Mouse (Mus musculus): ENCODE measurements around the gene Hnrnpul2.
A peak's percentile ranks its signal among the peaks of the same experiment; 100 is the strongest.
"Not testable (repeated sequence)": the region's sequence is repeated elsewhere in the genome, so short reads cannot be mapped to it uniquely, and the experiment has no call there.

The Hnrnpul2 gene

DNA sequence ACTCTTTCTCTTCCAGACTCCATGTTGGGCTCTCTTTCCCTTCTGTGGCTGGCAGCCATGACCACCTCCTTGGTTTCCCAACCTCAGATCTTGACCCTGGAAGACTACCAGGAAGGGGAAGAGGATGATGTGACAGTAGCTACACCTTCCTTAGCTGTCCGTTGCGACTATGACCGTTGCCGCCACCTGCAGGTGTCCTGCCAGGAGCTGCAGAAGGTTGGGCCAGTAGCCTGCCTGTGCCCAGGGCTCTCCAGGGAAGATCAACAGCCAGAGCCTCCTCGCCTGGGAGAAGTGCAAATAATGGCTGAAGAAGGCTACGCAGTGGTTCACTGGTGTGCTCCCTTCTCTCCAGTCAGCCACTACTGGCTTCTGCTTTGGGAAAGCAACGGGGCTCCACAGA is 31.8 kb downstream of the Hnrnpul2 start:
- no peak for DNase-seq (ENCODE audit: low spot score in 2 of 2)

DNA sequence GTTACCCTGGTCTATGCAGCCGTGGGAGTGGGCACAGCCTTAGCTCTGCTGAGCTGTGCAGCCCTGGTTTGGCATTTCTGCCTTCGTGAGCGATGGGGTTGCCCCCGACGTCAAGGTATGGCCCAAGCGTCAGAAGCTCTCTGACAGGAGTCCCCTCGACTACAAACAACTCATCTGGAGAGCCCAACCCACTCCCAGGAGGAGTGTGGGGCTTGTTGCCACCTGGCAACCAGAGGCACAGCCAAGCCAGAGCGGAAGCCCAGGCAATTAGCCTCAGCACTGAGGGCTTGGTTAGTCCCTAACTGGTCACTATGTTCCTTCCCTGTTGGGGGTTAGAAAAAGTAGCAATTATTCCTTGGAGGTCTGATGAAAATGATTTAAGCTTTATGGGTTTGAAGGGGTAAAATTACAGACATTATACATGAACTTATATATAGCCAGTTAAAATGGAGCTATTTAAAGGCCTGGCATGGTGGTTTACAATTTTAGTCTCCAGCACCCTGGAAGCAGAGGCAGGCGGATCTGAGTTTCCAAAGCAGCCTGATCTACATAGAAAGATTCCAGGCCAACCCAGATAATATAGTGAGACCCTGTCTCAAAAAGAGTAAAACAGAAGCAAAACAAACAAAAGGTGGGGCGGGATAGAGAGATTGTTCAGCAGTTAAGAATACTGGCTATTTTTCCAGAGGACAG is 32.6 kb downstream of the Hnrnpul2 start:
- DNase-seq (ENCODE audit: low spot score in 2 of 2): no peak

DNA sequence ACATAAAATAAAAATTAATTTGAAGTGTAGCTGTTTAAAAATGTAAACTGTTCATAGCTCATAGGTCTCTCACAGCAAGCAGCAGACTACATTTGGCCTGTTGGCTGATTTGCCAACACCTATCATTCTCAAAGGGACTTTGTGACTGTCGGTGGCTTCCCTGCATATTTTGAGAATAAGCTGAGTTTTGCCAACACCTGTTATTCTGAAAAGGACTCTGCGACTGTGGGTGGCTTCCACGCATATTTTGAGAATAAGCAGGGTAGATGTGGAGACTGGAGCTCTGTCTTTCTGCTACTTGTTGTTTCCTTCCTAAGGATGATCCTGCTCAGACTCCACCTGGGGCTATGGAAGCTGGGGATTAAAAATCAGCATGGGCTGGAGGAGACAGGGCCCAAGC is 33.3 kb downstream of the Hnrnpul2 start:
- DNase-seq (ENCODE audit: low spot score in 2 of 2): no peak

DNA sequence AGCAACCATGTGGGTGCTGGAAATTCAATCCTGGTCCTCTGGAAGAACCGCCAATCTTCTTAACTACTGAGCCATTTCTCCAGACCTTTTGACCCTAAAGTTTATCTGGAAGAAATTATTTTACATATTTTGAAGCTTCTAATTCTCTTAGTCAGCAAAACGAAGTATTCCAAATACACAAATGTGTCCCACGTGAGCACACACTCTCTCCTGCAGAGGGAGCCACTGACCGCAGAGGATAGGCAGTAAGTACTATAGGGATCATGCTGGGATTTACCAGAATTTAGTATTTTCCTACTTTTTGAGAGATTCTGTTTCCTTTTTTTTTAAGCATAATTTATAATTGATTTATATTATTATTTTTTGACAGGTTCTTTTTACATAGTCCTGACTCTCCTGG is 37.9 kb downstream of the Hnrnpul2 start:
- DNase-seq (ENCODE audit: low spot score in 2 of 2): no peak

DNA sequence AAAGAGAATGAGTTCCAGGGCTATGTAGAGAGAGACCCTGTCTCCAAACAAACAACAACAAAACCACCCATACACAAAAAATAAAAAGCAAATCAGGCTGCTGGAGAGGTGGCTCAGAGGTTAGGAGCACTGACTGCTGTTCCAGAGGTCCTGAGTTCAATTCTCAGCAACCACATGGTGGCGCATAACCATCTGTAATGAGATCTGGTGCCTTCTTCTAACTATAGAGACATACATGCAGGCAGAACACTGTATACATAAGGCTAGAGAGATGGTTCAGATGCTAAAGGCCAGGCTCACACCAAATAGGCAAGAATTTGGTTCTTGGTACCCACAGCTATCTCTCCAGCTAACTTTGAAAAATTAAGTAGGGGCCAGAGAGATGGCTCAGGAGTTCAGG is 39.2 kb downstream of the Hnrnpul2 start:
- no peak for DNase-seq (ENCODE audit: low spot score in 2 of 2)

DNA sequence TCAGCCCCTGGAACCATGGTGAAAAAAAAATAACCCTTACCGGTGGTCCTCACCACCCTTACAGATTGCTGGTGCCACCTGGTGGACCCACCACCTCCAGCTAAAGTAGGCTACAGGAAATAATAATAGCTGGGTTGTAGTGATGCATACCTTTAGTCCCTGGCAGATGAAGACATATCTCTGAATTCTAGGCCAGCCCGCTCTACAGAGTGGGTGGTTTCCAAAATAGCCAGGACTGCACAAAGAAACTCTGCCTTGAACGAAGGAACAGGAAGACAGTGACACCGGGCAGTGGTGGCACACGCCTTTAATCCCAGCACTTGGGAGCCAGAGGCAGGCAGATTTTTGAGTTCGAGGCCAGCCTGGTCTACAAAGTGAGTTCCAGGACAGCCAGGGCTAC is 44.5 kb downstream of the Hnrnpul2 start:
- DNase-seq (ENCODE audit: low spot score in 2 of 2): no peak

DNA sequence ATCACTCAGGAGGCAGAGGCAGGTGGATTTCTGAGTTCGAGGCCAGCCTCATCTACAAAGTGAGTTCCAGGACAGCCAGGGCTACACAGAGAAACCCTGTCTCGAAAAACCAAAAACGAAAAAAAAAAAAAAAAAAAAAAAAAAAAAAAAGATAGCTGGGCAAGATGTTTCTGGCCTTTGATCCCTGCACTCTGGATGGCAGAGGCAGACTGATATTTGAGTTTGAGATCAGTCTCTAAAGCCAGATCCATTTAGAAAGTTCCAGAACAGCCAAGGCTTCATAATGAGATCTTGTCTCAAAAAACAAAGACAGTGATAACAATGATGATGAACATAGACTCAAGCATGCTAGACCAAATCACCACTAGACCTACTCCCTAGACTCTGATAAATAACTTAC is 50.6 kb downstream of the Hnrnpul2 start:
- not testable (repeated sequence) for DNase-seq (ENCODE audit: low spot score in 2 of 2)

DNA sequence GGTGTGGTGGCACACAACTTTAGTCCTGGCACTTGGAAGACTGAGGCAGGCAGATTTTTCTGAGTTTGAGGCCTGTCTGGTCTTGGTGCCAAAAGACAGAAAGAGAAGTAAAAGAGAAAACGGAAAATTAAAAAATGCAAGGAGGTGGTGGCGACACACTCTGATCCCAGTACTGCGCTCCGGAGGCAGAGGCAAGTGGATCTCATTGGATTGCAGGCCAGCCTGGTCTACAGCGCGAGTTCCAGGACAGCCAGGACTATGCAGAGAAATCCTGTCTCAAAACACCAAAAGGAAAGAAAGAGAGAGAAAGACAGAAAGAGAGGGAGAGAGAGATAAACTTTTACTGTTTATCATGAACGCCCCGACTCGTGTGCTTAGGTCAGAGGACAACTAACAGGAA is 51.0 kb downstream of the Hnrnpul2 start:
- DNase-seq (ENCODE audit: low spot score in 2 of 2): no peak

DNA sequence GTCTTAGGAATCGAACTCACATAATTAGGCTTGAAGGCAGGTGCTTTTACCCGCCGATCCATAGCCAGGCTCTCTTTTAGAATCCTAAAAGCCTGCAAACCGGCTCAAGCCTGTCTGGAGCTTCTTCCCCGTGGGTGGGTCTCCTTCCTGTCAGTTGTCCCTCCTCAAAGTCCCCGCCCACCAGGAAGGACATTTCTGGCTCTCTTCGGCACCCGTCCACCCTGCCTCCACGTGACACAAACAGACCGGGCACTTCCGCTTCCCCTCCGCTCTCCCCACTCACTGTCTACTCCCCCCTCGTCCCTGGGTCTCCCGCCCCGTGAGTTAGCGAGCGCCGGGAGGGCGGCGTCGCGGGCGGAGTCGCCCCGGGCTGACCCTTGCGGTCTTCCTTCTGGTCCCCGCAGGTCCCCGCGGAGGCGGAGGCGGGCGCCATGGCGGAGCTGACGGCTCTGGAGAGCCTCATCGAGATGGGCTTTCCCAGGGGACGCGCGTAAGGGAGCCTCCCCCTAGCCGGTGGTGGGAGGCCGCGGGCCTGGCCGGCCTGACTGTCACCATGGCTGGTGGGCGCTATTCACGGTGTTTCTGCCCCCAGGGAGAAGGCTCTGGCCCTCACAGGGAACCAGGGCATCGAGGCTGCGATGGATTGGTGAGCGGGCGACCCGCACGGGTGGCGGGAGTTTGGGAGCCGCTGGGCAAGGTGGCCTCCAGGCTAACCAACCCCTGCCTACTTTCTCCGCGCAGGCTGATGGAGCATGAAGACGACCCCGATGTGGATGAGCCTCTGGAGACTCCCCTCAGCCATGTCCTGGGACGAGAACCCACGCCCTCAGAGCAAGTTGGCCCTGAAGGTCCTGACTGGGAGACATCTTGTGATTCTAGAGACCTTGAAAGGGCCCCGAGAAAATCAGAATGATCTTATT is 51.7 kb downstream of the Hnrnpul2 start, which contains the start of gene Ubxn1:
Gene Ubxn1 (plus strand): TSS at position 230 of the 920 bp plus-strand sequence.
- DNase-seq (ENCODE audit: low spot score in 2 of 2): peak; percentile 96 to 97

DNA sequence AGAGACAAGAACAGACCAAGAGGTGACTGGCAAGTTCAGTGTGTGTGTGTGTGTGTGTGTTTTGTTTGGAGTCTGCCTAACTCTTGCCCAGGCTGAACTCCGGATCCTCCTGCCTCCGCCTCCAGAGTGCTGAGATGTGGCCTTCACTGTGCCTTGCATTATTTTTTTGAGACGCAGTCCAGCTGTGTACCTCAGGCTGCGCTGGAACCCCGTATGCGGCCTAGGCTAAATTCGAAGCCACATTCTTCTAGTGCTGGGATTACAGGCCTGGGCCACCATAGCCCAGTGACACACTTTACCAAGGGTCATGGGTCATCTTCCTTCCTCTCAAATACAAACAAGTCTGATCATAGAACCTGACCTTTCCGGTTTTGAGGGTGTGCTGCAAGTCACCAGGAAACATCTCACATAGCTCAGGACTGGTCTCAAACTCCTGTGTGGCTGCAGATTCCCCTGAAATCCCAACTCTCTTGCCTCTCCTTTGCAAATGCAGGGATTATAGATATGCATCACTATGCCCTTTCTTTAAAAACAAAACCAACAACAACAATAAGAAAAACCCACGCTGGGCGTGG is 52.5 kb downstream of the Hnrnpul2 start:
- no peak for DNase-seq (ENCODE audit: low spot score in 2 of 2)

DNA sequence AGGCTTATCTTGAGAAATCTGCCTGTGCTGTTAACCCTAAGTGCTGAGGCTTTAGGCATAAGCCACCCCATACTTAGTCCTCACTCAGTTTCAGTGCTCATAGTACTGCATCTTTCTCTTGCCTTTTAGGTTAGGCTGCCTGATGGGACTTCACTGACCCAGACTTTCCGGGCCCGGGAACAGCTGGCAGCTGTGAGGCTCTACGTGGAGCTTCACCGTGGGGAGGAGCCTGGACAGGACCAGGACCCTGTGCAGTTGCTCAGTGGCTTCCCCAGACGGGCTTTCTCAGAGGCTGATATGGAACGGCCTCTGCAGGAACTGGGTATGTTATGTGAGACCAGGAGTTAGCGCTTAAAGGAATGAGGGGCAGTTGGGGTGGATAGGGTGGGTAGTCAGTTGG is 55.2 kb downstream of the Hnrnpul2 start:
- no peak for DNase-seq (ENCODE audit: low spot score in 2 of 2)

DNA sequence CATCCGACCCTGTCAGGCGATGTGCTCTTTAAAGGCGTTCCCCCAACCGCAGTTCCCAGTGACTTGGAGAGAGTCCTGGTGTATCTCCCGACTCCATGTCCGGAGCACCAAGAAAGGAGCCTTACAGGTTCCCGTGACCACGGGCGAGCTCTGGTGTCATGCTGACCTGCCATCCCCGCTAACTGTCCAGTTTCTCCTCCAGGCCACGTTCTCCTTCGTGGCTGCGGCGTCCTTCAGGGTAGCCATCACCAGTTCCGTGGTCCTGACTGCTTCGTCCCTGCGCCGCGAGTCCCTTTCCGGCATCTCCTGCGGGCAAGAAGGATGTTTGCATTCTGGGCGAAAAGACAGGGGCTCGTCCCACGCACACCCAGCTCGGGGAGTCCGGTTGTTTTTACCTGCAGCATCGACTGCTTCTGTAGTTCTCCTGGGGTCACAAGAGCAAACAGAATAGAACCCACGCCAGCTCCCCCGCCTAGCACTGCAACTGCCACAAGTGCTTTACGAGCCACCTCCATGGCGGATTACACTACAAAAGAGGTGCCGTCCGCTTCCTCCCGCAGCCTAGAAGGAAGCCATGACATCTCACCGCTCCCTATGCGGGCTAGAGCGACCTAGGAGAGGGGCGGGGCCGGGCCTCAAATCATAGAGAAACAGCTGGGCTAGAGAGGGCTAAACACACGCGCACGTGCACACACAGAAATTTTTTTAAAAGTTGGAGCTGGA is 60.7 kb downstream of the Hnrnpul2 start, which contains the start of gene Uqcc3:
Gene Uqcc3 (minus strand): TSS at position 613 of the 723 bp plus-strand sequence.
- peak; percentile 85 to 87 for DNase-seq (ENCODE audit: low spot score in 2 of 2)

DNA sequence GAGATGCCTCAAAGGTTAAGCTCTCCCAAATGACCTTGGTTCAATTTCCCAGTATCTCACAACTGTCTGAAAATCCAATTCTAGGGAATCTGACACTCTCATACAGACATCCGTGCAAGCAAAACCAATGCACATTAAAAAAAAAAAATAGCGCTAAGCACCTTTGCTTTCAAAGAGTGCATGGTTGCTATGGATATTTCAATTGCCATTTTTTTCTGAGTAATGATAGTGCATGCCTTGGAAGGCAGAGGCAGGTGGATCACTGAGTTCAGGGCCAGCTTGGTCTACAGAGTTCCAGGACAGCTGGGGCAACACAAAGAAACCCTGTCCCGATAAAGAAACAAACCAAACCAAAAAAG is 61.2 kb downstream of the Hnrnpul2 start:
- no peak for DNase-seq (ENCODE audit: low spot score in 2 of 2)

DNA sequence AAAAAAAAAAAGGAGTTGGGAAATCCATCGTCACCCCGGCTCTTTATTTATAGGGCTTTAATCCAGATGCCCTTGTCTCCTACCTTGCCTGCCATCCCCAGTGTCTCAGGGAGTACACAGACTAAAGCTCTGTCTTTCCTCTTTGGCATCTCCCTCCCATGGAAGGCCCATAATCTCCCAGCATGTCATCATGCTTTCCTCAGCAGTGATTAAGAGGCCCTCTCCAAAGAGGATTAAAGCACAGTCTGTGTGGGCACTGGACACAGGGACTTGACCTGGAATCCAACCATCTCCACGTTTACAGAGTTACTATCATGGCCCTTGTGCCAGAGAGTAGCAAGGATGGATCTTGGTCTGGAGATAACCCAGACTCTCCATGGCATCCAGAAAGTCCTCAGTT is 63.8 kb downstream of the Hnrnpul2 start, which contains the start of the genes Lbhd1 and Gm49403:
Gene Lbhd1 (plus strand): TSS at position 117 of the 400 bp plus-strand sequence.
Gene Gm49403 (plus strand): TSS at position 315 of the 400 bp plus-strand sequence.
- no peak for DNase-seq (ENCODE audit: low spot score in 2 of 2)
